Mouse (Mus musculus) myocyte (in vitro differentiated cells): ENCODE measurements around the gene Abt1. TPM values are rescaled to one million over a fixed set of nuclear protein-coding genes. Genes with fewer than 3 reads are reported as not detected.
A peak's percentile ranks its signal among the peaks of the same experiment; 100 is the strongest.

Experiments
- H3K27me3 ChIP-seq: one replicate; pipeline ENCODE4 v1.6.1; 2011; ENCODE audit not compliant: control insufficient read depth, insufficient read depth, insufficient read length
- H3K36me3 ChIP-seq: one replicate; pipeline ENCODE4 v1.6.1; 2011; ENCODE audit not compliant: control insufficient read depth, insufficient read depth
- H3K4me2 ChIP-seq: one replicate; pipeline ENCODE4 v1.6.1; 2011; ENCODE audit warnings: low read depth, control low read depth
- H3K4me3 ChIP-seq: one replicate; pipeline ENCODE4 v1.5.1; 2011; ENCODE audit warnings: mild to moderate bottlenecking, control low read depth, moderate library complexity
- H3K79me2 ChIP-seq: one replicate; pipeline ENCODE4 v1.6.1; 2011; ENCODE audit not compliant: control insufficient read depth, insufficient read depth
- H3ac ChIP-seq: one replicate; pipeline ENCODE4 v1.6.1; 2011; ENCODE audit not compliant: control insufficient read depth, insufficient read length
- CEBPB ChIP-seq: IDR thresholded peaks from 2 replicates; pipeline ENCODE4 v1.6.1; 2011; ENCODE audit warnings: mild to moderate bottlenecking, moderate library complexity; ENCODE audit not compliant: poor library complexity, insufficient read depth, severe bottlenecking
- E2F4 ChIP-seq: IDR thresholded peaks from one replicate; pipeline ENCODE4 v1.6.1; 2011; ENCODE audit warnings: mild to moderate bottlenecking, control low read depth, moderate library complexity; ENCODE audit not compliant: insufficient read depth
- MAX ChIP-seq: IDR thresholded peaks from one replicate; pipeline ENCODE4 v1.6.1; 2011; ENCODE audit warnings: low read depth, mild to moderate bottlenecking, control low read depth
- MYOD1 ChIP-seq, 3 experiments: IDR thresholded peaks; one replicate each; pipeline ENCODE4 v1.6.1; 2011; ENCODE audit warnings: control low read depth in 2 of 3, low read depth in 2 of 3, mild to moderate bottlenecking in 2 of 3, moderate library complexity in 1 of 3; ENCODE audit not compliant: insufficient read length in 2 of 3, control insufficient read depth in 1 of 3
- MYOG ChIP-seq, 3 experiments: IDR thresholded peaks; one replicate each; pipeline ENCODE4 v1.6.1; 2011; ENCODE audit warnings: control low read depth in 2 of 3, low read depth in 2 of 3, mild to moderate bottlenecking in 2 of 3; ENCODE audit not compliant: insufficient read length in 2 of 3, control insufficient read depth in 1 of 3, insufficient read depth in 1 of 3
- POLR2A ChIP-seq: IDR thresholded peaks from one replicate; pipeline ENCODE4 v1.6.1; 2011; ENCODE audit warnings: low read depth, mild to moderate bottlenecking, control low read depth, moderate library complexity; ENCODE audit not compliant: insufficient read length
- POLR2AphosphoS2 ChIP-seq: IDR thresholded peaks from one replicate; pipeline ENCODE4 v1.6.1; 2011; ENCODE audit warnings: low read depth, control low read depth; ENCODE audit not compliant: insufficient read length
- REST ChIP-seq: IDR thresholded peaks from one replicate; pipeline ENCODE4 v1.6.1; 2011; ENCODE audit warnings: mild to moderate bottlenecking, control low read depth, moderate library complexity; ENCODE audit not compliant: insufficient read depth, insufficient read length
- SRF ChIP-seq: IDR thresholded peaks from one replicate; pipeline ENCODE4 v1.6.1; 2011; ENCODE audit warnings: low read depth; ENCODE audit not compliant: control insufficient read depth, insufficient read length
- TCF12 ChIP-seq: IDR thresholded peaks from one replicate; pipeline ENCODE4 v1.6.1; 2011; ENCODE audit warnings: mild to moderate bottlenecking, control low read depth; ENCODE audit not compliant: poor library complexity, insufficient read depth, severe bottlenecking
- TCF3 ChIP-seq: IDR thresholded peaks from one replicate; pipeline ENCODE4 v1.6.1; 2011; ENCODE audit warnings: low read depth, control low read depth; ENCODE audit not compliant: insufficient read length
- USF1 ChIP-seq: IDR thresholded peaks from one replicate; pipeline ENCODE4 v1.6.1; 2011; ENCODE audit warnings: low read depth, mild to moderate bottlenecking, control low read depth, moderate library complexity
- polyA plus RNA-seq: library from polyadenylated mRNA; unstranded; fragments of >200 nt; fragmentation: generic; extraction: Trizol; gene quantifications from one replicate; pipeline ENCODE4 v1.2.1, GENCODE M21; 2012; ENCODE audit warnings: missing spikeins

Abt1 gene
- polyA plus RNA-seq, 1 experiment, result 7.4 TPM

DNA sequence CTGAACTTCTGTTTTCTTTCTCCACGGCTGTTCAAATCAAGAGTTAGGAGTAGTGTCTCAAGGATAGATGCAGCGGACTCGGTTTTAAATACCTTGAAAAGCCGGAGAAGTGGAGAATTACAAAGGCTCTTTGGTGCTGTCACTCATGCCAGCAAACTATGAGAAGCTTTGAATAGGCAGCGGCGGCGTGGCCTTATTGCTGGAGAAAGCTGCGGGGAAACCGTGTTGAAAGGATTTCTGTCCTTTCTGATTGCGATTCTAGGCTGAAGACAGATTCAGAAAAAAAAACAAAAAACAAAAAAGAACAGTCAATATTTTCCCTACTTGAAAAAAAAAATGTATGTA is 54.3 kb downstream of the Abt1 start:
- peaks cover 43% of the 10 kb centered on the region for H3K79me2 ChIP-seq
- peak overlapping the region; percentile 88 for H3K4me2 ChIP-seq
- TF ChIP-seq REST, result no peak
- no peak for TF ChIP-seq POLR2AphosphoS2
- TF ChIP-seq MYOG (IDR thresholded peaks at IDR 0.05; ENCODE audit: control insufficient read depth in 1 of 3, insufficient read depth in 1 of 3, insufficient read length in 2 of 3, low read depth in 2 of 3), result no peak
- no peak for TF ChIP-seq E2F4
- no peak for TF ChIP-seq CEBPB
- no peak for TF ChIP-seq TCF12
- TF ChIP-seq MYOD1 (IDR thresholded peaks at IDR 0.05; ENCODE audit: control insufficient read depth in 1 of 3, insufficient read length in 2 of 3, low read depth in 2 of 3), result no peak
- no peak for TF ChIP-seq SRF
- no peak for TF ChIP-seq TCF3
- no peak for TF ChIP-seq MAX
- no peak for TF ChIP-seq POLR2A
- no peak for TF ChIP-seq USF1
- peak overlapping the region; percentile 57 for H3ac ChIP-seq
- no peaks in the 10 kb centered on the region for H3K27me3 ChIP-seq
- peak overlapping the region; percentile 81 for H3K4me3 ChIP-seq
- H3K36me3 ChIP-seq, result peaks cover 15% of the 10 kb centered on the region

DNA sequence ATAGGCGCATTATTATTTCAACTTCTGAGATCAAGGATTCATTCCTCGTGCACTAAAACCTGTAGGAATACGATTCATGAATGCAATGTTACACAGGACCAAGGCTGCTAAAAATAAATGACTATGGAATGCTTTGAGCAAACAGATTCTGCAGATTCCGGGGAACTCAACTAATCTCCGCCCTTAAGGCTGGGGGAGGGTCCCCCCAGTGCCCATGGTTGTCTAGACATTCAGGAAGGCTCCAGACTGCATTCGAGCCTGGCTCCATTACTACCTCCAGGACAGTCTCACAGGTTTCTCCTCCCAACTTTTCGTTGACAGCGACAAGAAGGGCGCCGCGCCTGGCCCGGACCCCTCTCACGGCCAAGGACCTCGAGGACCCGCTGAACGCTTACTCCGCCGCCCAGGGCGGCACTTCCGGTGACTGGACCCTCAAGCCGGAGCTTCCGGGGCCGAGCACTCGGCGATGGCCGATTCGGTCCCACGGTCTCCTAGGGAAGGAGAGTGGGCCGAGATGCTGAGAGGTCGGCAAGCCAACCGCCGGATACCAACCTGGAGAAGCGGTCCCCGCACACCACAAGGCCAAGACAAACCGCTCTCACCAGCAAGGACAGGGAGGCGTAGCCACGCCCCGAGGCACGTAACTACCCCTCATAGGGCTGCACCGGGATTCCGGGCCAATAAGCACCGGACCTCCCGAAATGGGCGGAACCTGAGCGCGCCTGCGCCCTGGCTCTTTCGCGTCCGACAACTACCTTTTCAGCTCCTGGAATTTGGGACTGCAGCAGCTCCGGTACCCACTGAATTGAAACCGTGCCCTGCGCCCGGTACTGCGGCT is 54.9 kb downstream of the Abt1 start, which contains the start of gene Zfp322a:
Gene Zfp322a, minus strand, starts transcription at position 626 of the 838 bp plus-strand sequence.
- TF ChIP-seq MYOD1 (IDR thresholded peaks at IDR 0.05; ENCODE audit: control insufficient read depth in 1 of 3, insufficient read length in 2 of 3, low read depth in 2 of 3) (no peak), E2F4 (no peak), POLR2A (peak; percentile 96), MYOG (IDR thresholded peaks at IDR 0.05; ENCODE audit: control insufficient read depth in 1 of 3, insufficient read depth in 1 of 3, insufficient read length in 2 of 3, low read depth in 2 of 3) (peak in 1 of 3 experiments; percentile 16), CEBPB (no peak), REST (no peak), SRF (peak; percentile 83), POLR2AphosphoS2 (peak; percentile 94)
- Histone ChIP-seq H3K36me3 (peaks cover 20% of the 10 kb centered on the region), H3ac (peak within 1 kb of the TSS; percentile 57), H3K79me2 (peaks cover 49% of the 10 kb centered on the region), H3K4me3 (peak within 1 kb of the TSS; percentile 81), H3K4me2 (peak within 1 kb of the TSS; percentile 94), H3K27me3 (no peaks in the 10 kb centered on the region)

Other genes with a start within 250 kb of the Abt1 start
- not detected for gene Vmn1r220, start 235.9 kb downstream of the Abt1 start, polyA plus RNA-seq
- gene Vmn1r221, start 209.7 kb downstream of the Abt1 start, polyA plus RNA-seq, result not detected
- gene Vmn1r222, start 187.9 kb downstream of the Abt1 start, polyA plus RNA-seq, result not detected
- gene Vmn1r223, start 176.7 kb downstream of the Abt1 start, polyA plus RNA-seq, result not detected
- gene Zfp322a, start 54.7 kb downstream of the Abt1 start, polyA plus RNA-seq, result 4.3 TPM
- 0.02 TPM for gene Btn1a1, start 42.0 kb upstream of the Abt1 start, polyA plus RNA-seq
- 0.20 TPM for gene Btn2a2, start 65.0 kb upstream of the Abt1 start, polyA plus RNA-seq
- 21.5 TPM for gene Hist1h4h, start 107.2 kb upstream of the Abt1 start, polyA plus RNA-seq
- gene Hist1h2af, start 110.0 kb upstream of the Abt1 start, polyA plus RNA-seq, result 24.4 TPM
- 3.3 TPM for gene Hist1h3g, start 111.6 kb upstream of the Abt1 start, polyA plus RNA-seq
- gene Hist1h2bh, start 119.5 kb upstream of the Abt1 start, polyA plus RNA-seq, result 1.1 TPM
- gene Hist1h3f, start 120.2 kb upstream of the Abt1 start, polyA plus RNA-seq, result 0.91 TPM
- gene Hist1h4f, start 127.8 kb upstream of the Abt1 start, polyA plus RNA-seq, result 4.1 TPM
- gene Hist1h1d, start 129.4 kb upstream of the Abt1 start, polyA plus RNA-seq, result 0.65 TPM
- gene Hist1h3e, start 138.5 kb upstream of the Abt1 start, polyA plus RNA-seq, result 1.7 TPM
- 4.5 TPM for gene Hist1h2ae, start 147.4 kb upstream of the Abt1 start, polyA plus RNA-seq
- gene Hist1h2bg, start 147.5 kb upstream of the Abt1 start, polyA plus RNA-seq, result 7.8 TPM
- gene Hist1h2bf, start 150.3 kb upstream of the Abt1 start, polyA plus RNA-seq, result 2.1 TPM
- 1.6 TPM for gene Hist1h2ad, start 150.5 kb upstream of the Abt1 start, polyA plus RNA-seq
- 2.5 TPM for gene Hist1h3d, start 151.9 kb upstream of the Abt1 start, polyA plus RNA-seq
- 1.8 TPM for gene Hist1h4d, start 157.7 kb upstream of the Abt1 start, polyA plus RNA-seq
- 4.3 TPM for gene Hist1h2be, start 197.3 kb upstream of the Abt1 start, polyA plus RNA-seq
- 4.7 TPM for gene Hist1h1e, start 198.7 kb upstream of the Abt1 start, polyA plus RNA-seq